Mouse (Mus musculus): ENCODE results near the gene Gm6096.

Gm6096 gene

DNA sequence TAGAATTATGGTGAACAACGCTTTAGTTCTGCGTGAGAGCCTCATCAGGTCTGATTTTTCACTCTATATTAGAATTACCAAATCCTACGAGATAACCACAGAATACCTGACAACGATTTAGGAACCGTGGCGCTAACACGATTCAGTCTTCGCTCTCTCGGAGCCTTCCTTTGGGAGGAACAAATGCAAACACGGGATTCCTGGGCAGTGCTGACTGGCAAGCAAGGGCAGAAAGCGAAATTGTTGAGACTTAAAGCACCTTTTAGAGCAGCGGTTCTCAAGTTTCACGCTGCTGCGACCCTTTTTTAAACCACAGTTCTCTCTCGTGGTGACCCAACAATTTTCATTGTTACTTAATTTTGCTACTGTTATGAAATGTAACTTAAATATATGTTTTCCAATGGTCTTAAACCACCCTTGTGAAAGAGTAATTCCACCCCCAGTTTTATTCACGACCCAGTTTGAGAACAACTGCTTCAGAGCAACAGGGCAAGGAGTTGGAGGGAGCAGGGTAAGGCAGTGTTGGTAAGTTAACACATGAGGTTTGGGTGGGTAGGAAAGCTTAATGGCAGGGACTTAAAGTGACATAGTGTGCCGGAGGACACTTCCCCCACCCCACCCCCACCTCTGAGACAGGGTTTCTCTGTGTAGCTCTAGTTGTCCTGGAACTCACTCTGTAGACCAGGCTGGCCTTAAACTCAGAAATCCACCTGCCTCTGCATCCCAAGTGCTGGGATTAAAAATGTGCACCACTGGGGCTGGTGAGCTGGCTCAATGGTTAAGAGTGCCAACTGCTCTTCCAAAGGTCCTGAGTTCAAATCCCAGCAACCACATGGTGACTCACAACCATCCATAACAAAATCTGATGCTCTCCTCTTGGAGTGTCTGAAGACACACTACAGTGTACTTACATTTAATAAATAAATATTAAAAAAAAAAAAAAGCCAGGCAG is 16.0 kb upstream of the Gm6096 start:
- DNase-seq (ENCODE audit: low spot score in 2 of 2) = no peak

- DNase-seq (ENCODE audit: low spot score in 2 of 2) = no peak
Measured at GRCm38 (mm10) chr7:34235602-34236001, 15.2 kb upstream of the Gm6096 start.

DNA sequence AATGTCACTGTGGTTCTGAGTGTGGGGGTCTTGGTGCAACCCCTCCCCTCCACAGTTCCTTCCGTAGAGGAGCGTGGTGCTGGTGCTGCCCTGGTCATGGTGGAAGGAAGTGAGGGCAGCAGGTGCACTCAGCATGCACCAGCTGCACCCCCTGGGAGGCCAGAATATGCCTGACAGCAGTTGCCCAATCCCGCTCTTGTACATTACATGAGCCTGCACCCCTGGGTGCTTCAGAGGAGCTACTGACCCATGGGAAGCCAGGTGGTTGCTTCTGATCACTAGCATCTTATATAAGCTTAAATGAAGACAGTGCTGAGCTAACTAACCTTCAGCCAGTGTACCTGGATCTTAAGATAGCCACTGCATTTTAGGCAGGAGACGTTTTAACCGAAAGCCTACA is 12.8 kb upstream of the Gm6096 start:
- no peak for DNase-seq (ENCODE audit: low spot score in 2 of 2)

DNA sequence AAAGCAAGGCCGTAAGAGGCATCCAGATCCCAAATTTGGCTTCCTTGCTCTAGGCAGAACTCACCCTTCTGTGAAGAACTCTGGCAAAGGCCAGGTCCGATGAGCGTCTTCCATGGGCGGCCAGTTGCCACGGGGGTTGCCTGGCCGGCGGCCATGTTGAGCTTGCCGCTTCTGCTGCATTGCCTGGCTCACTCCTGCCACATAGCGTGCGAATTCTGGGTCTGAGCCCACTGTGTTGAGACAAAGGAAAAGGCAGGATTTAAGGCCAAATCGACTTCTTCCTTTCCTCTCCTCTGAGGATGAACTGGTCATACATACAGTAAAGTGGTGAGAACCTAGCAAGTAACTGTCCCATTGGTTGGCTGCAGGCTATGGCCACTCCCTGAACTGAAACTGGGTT is 8.7 kb upstream of the Gm6096 start:
- DNase-seq (ENCODE audit: low spot score in 2 of 2) = no peak

- no peak for DNase-seq (ENCODE audit: low spot score in 2 of 2)
Measured at GRCm38 (mm10) chr7:34246870-34247499, 3.9 kb upstream of the Gm6096 start.

DNA sequence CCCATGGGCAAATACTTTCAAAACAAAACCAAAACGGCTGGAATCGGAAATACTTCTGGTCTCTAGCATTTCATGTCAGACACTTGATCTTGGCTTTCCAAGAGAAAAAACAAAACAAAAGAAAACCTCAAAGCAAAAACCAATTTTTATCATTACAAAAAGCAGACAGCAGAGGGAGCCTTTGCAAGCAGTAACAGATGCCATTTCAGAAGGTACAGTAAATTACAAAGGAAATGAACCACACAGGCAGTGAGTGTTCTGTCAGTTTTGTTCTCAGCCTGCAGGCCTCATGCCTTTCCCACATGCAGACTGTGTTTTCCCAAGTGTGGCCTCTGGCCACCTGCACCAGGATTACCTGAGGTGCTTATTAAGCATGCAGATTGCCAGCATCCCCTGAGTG is 1.2 kb downstream of the Gm6096 start:
- DNase-seq (ENCODE audit: low spot score in 2 of 2) = no peak

- DNase-seq (ENCODE audit: low spot score in 2 of 2) = no peak
Measured at GRCm38 (mm10) chr7:34255137-34255536, 4.3 kb downstream of the Gm6096 start.

- DNase-seq (ENCODE audit: low spot score in 2 of 2) = no peak
Measured at GRCm38 (mm10) chr7:34255916-34256315, 5.1 kb downstream of the Gm6096 start.

DNA sequence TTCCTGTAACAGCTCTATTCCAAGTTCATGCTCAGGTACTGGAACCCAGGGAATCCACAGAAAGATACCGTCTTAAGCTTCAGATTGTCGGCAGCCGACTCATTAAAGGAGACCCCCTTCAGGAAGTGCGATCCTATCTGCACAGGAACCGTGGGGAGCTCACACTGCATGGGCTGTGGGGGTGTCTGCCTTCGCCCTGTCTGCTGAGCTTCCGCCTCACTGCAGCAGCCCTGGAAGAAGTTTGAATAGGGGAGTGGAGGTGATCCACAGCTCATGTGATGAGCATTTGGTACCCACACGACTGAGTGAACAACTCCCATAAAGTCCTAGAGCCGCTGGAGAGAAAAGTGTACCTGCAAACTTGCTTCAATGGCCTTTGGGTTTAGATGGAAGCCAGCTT is 6.4 kb downstream of the Gm6096 start:
- DNase-seq (ENCODE audit: low spot score in 2 of 2) = no peak

GRCm38 (mm10) chr7:34258407-34258806 is 7.6 kb downstream of the Gm6096 start:
- DNase-seq (ENCODE audit: low spot score in 2 of 2) = no peak

DNA sequence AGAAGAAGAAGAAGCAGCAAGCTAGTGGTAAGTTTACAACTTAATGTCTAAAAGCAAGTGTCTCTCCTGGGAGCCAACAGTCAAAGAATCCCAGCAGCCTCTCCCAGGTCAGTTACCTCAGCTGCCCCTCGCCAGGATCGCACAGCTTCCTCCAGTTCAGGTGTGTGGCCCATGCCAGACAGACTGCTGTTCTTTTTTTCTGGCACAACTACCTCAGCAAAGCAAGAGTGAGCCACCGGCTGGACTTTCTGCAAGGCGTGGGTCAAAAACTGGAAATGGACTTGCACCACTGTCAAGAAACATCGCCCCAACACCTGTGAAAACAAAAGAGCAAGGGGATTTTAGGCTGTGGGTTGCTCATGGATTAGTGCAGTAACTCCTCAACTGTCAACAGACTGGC is 12.6 kb downstream of the Gm6096 start:
- DNase-seq (ENCODE audit: low spot score in 2 of 2) = no peak

- peak; percentile 48 to 64 for DNase-seq (ENCODE audit: low spot score in 2 of 2)
Measured at GRCm38 (mm10) chr7:34265876-34266346, 15.1 kb downstream of the Gm6096 start.

- no peak for DNase-seq (ENCODE audit: low spot score in 2 of 2)
Measured at GRCm38 (mm10) chr7:34266421-34266820, 15.6 kb downstream of the Gm6096 start.

GRCm38 (mm10) chr7:34268463-34268862 is 17.6 kb downstream of the Gm6096 start:
- DNase-seq (ENCODE audit: low spot score in 2 of 2) = no peak

GRCm38 (mm10) chr7:34272465-34272864 is 21.6 kb downstream of the Gm6096 start:
- no peak for DNase-seq (ENCODE audit: low spot score in 2 of 2)

- no peak for DNase-seq (ENCODE audit: low spot score in 2 of 2)
Measured at GRCm38 (mm10) chr7:34276066-34276465, 25.2 kb downstream of the Gm6096 start.

DNA sequence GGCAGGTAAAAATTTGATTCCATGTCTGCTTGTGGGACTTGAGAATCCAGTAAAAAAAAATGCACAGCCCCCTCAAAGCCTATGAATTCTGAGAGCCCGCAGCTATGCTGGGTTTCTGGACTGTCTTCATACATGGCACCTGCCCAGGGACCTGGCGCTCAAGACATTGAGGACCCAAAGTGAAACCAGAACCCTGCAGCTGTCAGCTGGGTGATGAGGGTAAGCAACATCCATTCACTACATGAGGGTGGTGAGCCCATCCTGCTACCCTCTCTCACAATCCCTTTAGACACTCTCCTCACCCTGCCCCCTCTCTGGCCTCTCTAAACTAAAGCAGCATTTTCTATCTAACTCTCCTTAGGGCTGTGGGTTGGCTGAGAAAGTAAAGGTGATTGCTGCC is 26.8 kb downstream of the Gm6096 start:
- no peak for DNase-seq (ENCODE audit: low spot score in 2 of 2)

DNA sequence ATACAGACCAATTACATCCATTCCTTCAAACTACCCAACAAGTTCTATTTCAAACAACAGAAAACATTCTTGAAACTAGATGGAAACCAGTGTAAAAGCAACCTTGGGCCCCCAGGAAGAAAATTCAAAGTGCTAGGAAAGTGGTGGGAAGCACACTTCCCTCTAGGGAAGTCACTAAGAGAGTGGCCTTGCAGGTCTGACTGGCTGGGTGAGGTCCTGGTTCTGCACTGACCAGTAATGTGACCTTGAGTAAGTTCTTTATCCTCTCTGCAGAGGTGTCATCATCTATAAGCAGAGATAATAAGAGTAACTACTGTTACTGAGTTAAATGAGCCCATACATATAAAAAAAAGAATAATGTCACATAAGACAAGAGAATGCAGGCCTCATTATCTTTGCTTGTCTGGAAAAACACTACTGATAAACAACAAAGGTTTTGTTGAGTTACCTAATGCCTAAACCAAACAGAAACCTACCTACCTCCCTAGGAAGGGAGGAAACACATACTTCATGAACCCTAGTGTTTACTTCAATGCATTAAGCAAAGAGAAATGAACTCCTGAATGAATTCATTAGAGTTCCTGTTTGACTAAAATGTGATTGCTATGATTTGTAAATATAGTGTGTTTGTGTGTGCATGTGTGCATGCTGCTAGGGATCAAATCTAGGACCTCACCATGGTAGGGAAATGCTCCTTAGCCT is 39.8 kb downstream of the Gm6096 start:
- DNase-seq (ENCODE audit: low spot score in 2 of 2) = no peak

GRCm38 (mm10) chr7:34291265-34291664 is 40.4 kb downstream of the Gm6096 start:
- DNase-seq (ENCODE audit: low spot score in 2 of 2) = no peak

DNA sequence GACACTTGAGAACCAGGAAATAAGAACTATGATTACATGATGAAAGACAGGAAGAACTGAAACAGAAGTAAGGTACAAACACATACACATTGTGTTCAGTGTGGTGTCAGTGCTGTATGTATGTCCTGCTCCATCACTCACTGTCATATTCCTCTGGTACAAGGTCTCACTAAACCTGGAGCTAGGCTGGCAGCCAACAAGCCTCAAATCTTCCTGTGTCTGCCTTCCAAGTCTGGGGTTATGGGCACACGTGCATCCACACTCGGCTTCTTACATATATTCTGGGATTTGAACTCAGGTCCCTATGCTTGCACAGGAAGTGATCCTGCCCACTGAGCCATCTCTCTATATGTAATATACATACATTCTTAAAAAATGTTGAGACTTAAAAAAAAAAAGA is 41.8 kb downstream of the Gm6096 start:
- no peak for DNase-seq (ENCODE audit: low spot score in 2 of 2)

DNA sequence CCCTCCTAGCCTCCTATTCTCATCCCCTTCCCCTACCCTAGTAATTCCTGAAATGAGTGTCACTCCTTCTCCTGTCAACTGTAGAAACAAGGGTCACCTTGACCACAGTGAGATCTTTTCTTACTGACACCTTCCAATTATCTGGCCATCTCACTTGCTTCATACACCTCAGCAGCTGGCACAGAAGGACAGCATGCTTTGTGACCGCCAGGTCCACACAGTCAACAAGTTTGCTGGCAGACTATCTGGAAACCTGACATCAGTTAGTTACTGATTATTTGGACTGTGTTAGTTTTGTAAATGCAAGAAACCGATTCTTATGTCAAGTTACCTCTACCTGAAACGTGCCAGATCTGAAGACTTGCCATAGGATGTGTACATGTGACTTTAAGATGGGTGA is 45.3 kb downstream of the Gm6096 start:
- DNase-seq (ENCODE audit: low spot score in 2 of 2) = no peak

GRCm38 (mm10) chr7:34298818-34299217 is 48.0 kb downstream of the Gm6096 start:
- DNase-seq (ENCODE audit: low spot score in 2 of 2) = no peak
